Mouse (Mus musculus) cortical plate, adult 2 months (tissue): Measurements from ENCODE around the gene Fxyd2.

Experiments
- CTCF ChIP-seq: fragments of 200-500 bp; IDR thresholded peaks from 2 replicates; pipeline ENCODE4 v1.5.1; 2011; ENCODE audit warnings: mild to moderate bottlenecking, control low read depth, low read length; ENCODE audit not compliant: insufficient read depth; ENCODE audit errors: extremely low read depth
- POLR2A ChIP-seq: fragments of 200-500 bp; IDR thresholded peaks from 2 replicates; pipeline ENCODE4 v1.6.1; 2011; ENCODE audit warnings: mild to moderate bottlenecking, low read length, control low read depth; ENCODE audit not compliant: insufficient read depth; ENCODE audit errors: extremely low read depth

DNA sequence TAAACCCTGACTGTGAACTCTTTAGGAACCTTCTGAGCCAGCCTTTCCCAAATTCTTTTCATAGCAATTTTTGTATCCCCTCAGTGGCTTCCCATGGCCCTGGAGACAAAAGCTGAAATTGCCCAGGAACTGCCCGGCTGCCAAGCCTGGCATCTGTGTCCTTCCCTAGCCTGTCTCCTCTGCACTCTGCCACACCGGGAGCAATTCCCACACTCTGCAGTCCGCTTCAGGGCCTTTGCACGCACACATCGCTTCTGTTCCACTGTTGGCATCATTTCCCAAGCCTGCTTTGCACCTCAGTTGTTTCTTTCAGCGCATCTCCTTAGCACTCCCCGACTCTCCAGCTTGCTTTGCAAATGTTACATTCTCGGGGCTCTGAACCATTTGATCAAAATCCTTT, 31.8 kb upstream of the Fxyd2 start:
- TF ChIP-seq CTCF (no peak), POLR2A (no peak)
